Mouse (Mus musculus): ENCODE data around the gene Trak1. TPM values are rescaled to one million over a fixed set of nuclear protein-coding genes. Genes with fewer than 3 reads are reported as not detected.

The Trak1 gene
- polyA plus RNA-seq, 1 experiment from 2014 or later: 53.6 TPM

DNA sequence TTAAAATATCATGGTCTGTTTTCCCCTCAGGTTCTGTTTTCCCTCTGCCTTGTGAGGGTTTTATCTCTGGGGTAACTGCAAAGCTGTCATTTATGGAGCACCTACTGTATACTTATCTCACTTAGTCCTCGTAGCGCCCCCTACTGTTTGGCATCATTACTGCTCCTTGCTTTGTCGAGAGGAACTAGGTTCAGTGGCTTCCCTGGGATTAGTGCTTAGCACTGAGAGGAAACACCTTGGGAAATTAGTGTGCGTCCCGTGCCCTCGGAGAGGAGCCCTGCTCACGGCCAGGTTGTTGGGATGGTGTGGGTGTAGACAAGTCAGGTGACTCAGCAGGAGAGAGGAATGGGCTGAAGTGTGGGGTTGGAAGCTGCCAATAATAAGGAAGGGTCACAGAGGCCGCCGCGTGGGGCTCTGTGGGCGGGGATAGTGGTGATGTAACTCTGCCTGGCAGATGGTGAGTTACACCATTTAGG, 54.9 kb downstream of the Trak1 start:
- Histone ChIP-seq H3K9me3 (ENCODE audit: control insufficient read depth, low read length) (no peaks in the 10 kb centered on the region), H3K4me3 (replicated peaks; ENCODE audit: low read depth, low read length) (no peak overlapping the region), H3K27ac (replicated peaks; ENCODE audit: low read depth, low read length) (no peak overlapping the region; the same call in 1 of the 2 replicates), H3K36me3 (ENCODE audit: control insufficient read depth, insufficient read depth, low read length) (no peaks in the 10 kb centered on the region), H3K4me2 (ENCODE audit: low read length) (no peak overlapping the region), H3K9ac (replicated peaks; ENCODE audit: low read length) (no peak overlapping the region), H3K4me1 (ENCODE audit: control insufficient read depth, insufficient read depth, low read length) (peaks cover 33% of the 10 kb centered on the region), H3K27me3 (ENCODE audit: control insufficient read depth, insufficient read depth, low read length) (no peaks in the 10 kb centered on the region)
- peak; percentile 65 for DNase-seq
- WGBS: 28% methylated on average over 11 of the region's 11 CpGs
- ATAC-seq (ENCODE audit: low FRiP score, low TSS enrichment): no peak

DNA sequence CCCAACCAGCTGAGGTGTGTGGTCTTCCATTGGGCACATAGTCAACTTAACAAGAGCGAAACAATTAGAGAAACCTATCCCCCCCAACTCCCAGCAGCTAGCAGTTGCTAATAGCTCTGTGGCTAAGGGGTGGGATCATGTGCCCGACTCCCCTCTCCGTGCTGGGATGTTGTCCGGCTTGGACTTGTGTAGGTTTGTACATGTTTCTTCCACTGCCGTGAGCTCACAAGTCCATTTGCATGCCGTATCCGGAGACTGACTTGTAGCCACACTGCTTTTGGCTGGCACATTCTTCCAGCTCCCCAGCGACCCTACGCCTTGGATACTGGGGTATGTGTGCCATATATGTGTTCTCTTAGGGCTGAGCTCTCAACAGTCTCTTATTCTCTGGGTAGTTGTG, 55.4 kb downstream of the Trak1 start:
- ATAC-seq (ENCODE audit: low FRiP score, low TSS enrichment): no peak
- Histone ChIP-seq H3K9me3 (ENCODE audit: control insufficient read depth, low read length) (no peaks in the 10 kb centered on the region), H3K27me3 (ENCODE audit: control insufficient read depth, insufficient read depth, low read length) (no peaks in the 10 kb centered on the region), H3K9ac (replicated peaks; ENCODE audit: low read length) (no peak overlapping the region), H3K36me3 (ENCODE audit: control insufficient read depth, insufficient read depth, low read length) (no peaks in the 10 kb centered on the region), H3K4me1 (ENCODE audit: control insufficient read depth, insufficient read depth, low read length) (peaks cover 28% of the 10 kb centered on the region), H3K27ac (replicated peaks; ENCODE audit: low read depth, low read length) (no peak overlapping the region), H3K4me3 (replicated peaks; ENCODE audit: low read depth, low read length) (no peak overlapping the region), H3K4me2 (ENCODE audit: low read length) (no peak overlapping the region)
- DNase-seq: no peak
- 87% methylated on average over 9 of the region's 9 CpGs for WGBS

- Histone ChIP-seq H3K27me3 (ENCODE audit: control insufficient read depth, insufficient read depth, low read length) (no peaks in the 10 kb centered on the region), H3K9ac (replicated peaks; ENCODE audit: low read length) (0 out of 2 replicates have a peak overlapping the region, but pooled peaks have one; percentile 29), H3K27ac (replicated peaks; ENCODE audit: low read depth, low read length) (peak overlapping the region; percentile 52; the same call in 1 of the 2 replicates), H3K9me3 (ENCODE audit: control insufficient read depth, low read length) (no peaks in the 10 kb centered on the region), H3K36me3 (ENCODE audit: control insufficient read depth, insufficient read depth, low read length) (no peaks in the 10 kb centered on the region), H3K4me2 (ENCODE audit: low read length) (no peak overlapping the region), H3K4me1 (ENCODE audit: control insufficient read depth, insufficient read depth, low read length) (peaks cover 17% of the 10 kb centered on the region), H3K4me3 (replicated peaks; ENCODE audit: low read depth, low read length) (no peak overlapping the region)
- no peak for ATAC-seq (ENCODE audit: low FRiP score, low TSS enrichment)
- 74% methylated on average over 4 of the region's 4 CpGs for WGBS
- DNase-seq: no peak
Measured at GRCm38 (mm10) chr9:121354792-121355390, 57.6 kb downstream of the Trak1 start.

- Histone ChIP-seq H3K4me1 (ENCODE audit: control insufficient read depth, insufficient read depth, low read length) (peaks cover 23% of the 10 kb centered on the region), H3K9ac (replicated peaks; ENCODE audit: low read length) (peak overlapping the region; percentile 29; the same call in 1 of the 2 replicates), H3K27me3 (ENCODE audit: control insufficient read depth, insufficient read depth, low read length) (no peaks in the 10 kb centered on the region), H3K27ac (replicated peaks; ENCODE audit: low read depth, low read length) (peak overlapping the region; percentile 52), H3K9me3 (ENCODE audit: control insufficient read depth, low read length) (no peaks in the 10 kb centered on the region), H3K4me3 (replicated peaks; ENCODE audit: low read depth, low read length) (no peak overlapping the region), H3K4me2 (ENCODE audit: low read length) (no peak overlapping the region), H3K36me3 (ENCODE audit: control insufficient read depth, insufficient read depth, low read length) (no peaks in the 10 kb centered on the region)
- no peak for ATAC-seq (ENCODE audit: low FRiP score, low TSS enrichment)
- no peak for DNase-seq
- 69% methylated on average over 9 of the region's 9 CpGs for WGBS
Measured at GRCm38 (mm10) chr9:121355431-121356141, 58.3 kb downstream of the Trak1 start.

DNA sequence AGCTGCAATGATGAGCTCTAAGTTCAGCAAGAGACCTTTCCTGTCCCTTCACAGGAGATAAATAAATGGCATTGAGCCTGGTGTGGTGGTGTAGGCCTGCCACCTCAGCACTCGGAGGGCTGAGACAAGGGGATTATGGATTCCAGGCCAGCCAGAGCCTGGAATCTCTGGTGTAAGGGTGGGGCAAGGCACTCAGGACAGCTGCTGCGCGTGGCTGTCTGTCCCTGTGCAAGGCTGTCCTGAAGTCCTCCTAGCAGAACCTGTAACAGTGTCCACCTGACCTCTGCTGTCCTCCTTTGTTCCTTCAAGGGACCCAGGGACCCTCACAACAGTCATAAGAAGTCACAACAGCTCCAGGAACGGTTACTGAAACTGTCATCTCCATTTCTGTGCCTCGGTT, 59.8 kb downstream of the Trak1 start:
- Histone ChIP-seq H3K4me2 (ENCODE audit: low read length) (no peak overlapping the region), H3K9me3 (ENCODE audit: control insufficient read depth, low read length) (no peaks in the 10 kb centered on the region), H3K4me1 (ENCODE audit: control insufficient read depth, insufficient read depth, low read length) (peaks cover 20% of the 10 kb centered on the region), H3K36me3 (ENCODE audit: control insufficient read depth, insufficient read depth, low read length) (no peaks in the 10 kb centered on the region), H3K9ac (replicated peaks; ENCODE audit: low read length) (no peak overlapping the region), H3K27ac (replicated peaks; ENCODE audit: low read depth, low read length) (no peak overlapping the region), H3K4me3 (replicated peaks; ENCODE audit: low read depth, low read length) (no peak overlapping the region), H3K27me3 (ENCODE audit: control insufficient read depth, insufficient read depth, low read length) (no peaks in the 10 kb centered on the region)
- WGBS: 80% methylated on average over 5 of the region's 5 CpGs
- ATAC-seq (ENCODE audit: low FRiP score, low TSS enrichment): no peak
- DNase-seq: no peak

DNA sequence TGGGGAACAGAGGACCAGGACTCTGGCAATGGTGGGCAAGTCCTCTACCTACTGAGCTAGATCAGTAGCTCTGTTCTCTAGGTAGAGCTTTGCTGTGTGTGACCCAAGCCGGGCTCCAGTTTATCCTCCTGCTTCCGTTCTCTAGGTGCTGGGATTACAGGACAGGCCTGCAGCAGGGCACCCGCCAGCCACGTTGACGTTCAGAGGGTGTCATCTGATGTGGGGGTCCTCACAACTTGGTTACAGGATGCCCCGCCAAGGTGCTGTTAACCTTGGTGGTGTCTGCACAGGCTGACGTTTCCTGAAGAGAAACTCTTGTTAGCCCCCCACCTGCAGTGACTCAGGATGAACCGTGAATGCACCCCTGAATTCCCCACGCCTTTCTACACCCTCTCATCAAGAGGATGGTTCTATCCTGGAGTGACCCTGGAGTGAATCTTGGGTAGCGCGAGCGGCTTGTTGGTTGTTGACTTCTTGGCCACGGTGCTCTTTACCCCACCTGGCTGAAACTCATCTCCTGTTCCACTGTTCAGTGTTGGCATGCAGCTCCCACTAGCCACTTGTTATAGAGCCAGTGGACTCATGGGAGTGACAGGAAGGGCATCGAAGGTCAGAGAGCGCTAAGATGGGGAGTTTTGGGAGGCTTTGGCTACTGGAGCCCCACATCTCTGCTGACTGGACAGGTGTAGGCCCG, 60.4 kb downstream of the Trak1 start:
- no peaks in the 10 kb centered on the region for H3K36me3 ChIP-seq (ENCODE audit: control insufficient read depth, insufficient read depth, low read length)
- H3K9ac ChIP-seq (replicated peaks; ENCODE audit: low read length): no peak overlapping the region
- WGBS: 92% methylated on average over 16 of the region's 16 CpGs
- no peak overlapping the region for H3K4me3 ChIP-seq (replicated peaks; ENCODE audit: low read depth, low read length)
- H3K9me3 ChIP-seq (ENCODE audit: control insufficient read depth, low read length): no peaks in the 10 kb centered on the region
- H3K27ac ChIP-seq (replicated peaks; ENCODE audit: low read depth, low read length): no peak overlapping the region
- H3K4me1 ChIP-seq (ENCODE audit: control insufficient read depth, insufficient read depth, low read length): peaks cover 20% of the 10 kb centered on the region
- no peak for DNase-seq
- no peak for ATAC-seq (ENCODE audit: low FRiP score, low TSS enrichment)
- H3K27me3 ChIP-seq (ENCODE audit: control insufficient read depth, insufficient read depth, low read length): no peaks in the 10 kb centered on the region
- H3K4me2 ChIP-seq (ENCODE audit: low read length): no peak overlapping the region

DNA sequence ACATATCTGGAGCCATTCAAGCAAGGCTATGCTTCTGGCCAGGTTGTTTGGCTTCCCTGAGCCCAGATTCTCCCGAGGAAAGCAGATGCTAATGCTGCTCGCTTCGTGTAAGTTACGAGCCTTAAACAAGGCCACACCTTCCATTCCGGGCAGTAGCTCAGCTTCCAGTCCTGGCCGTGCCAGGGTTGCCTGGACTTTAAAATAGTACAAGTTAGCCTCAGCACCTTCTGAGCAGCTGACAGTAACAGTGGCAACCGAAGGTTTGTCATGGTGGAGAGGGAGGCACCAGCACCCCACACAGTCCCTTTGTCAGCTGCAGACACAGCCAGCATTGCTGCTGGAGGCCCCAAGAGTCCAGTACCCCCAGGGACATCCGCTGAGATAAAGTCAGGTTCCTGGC, 61.1 kb downstream of the Trak1 start:
- H3K27ac ChIP-seq (replicated peaks; ENCODE audit: low read depth, low read length): no peak overlapping the region

DNA sequence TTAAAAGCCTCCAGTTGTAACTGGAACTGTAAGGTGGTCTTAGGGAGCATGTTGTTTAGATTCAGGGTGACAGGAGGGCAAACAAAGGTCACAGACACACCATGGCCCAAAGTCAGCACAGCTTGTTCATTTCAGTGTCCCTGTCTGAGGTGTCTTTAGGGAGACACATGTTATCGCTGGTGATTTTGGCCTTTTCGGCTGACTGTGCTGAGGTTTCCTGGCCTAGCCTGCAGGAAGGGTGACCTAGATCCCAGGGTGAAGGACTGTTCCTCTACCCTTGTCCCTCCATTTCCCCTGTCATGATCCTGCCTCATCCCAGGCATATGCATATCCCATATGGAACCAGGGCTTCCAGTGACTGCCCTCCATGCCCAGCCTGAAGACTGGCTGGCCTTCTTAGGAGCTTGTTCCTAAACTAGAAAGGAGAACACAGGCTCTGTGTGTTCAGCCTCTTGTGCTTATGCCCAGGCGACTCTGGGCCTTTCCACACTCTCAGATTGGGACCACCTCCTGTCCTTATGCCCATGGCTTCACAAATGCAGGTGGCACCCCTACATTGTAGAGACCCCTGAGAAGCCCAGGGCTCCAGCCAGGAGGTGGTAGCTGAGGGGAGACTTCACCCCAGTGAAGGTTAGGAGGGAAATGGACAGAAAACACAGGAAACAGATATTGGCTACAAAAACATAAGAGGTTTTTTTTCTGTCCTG, 62.1 kb downstream of the Trak1 start:
- Histone ChIP-seq H3K4me2 (ENCODE audit: low read length) (no peak overlapping the region), H3K4me3 (replicated peaks; ENCODE audit: low read depth, low read length) (no peak overlapping the region), H3K27me3 (ENCODE audit: control insufficient read depth, insufficient read depth, low read length) (no peaks in the 10 kb centered on the region), H3K27ac (replicated peaks; ENCODE audit: low read depth, low read length) (peak overlapping the region; percentile 90; the same call in 1 of the 2 replicates), H3K9me3 (ENCODE audit: control insufficient read depth, low read length) (no peaks in the 10 kb centered on the region), H3K9ac (replicated peaks; ENCODE audit: low read length) (no peak overlapping the region), H3K36me3 (ENCODE audit: control insufficient read depth, insufficient read depth, low read length) (peaks cover 6% of the 10 kb centered on the region; the same call in 1 of the 2 replicates), H3K4me1 (ENCODE audit: control insufficient read depth, insufficient read depth, low read length) (peaks cover 20% of the 10 kb centered on the region)
- no peak for DNase-seq
- WGBS: 79% methylated on average over 3 of the region's 3 CpGs
- ATAC-seq (ENCODE audit: low FRiP score, low TSS enrichment): no peak

More for the DNA sequence above, 61.1 kb downstream of the Trak1 start:
- Histone ChIP-seq H3K9ac (replicated peaks; ENCODE audit: low read length) (no peak overlapping the region), H3K4me2 (ENCODE audit: low read length) (no peak overlapping the region), H3K27me3 (ENCODE audit: control insufficient read depth, insufficient read depth, low read length) (no peaks in the 10 kb centered on the region), H3K36me3 (ENCODE audit: control insufficient read depth, insufficient read depth, low read length) (no peaks in the 10 kb centered on the region), H3K4me3 (replicated peaks; ENCODE audit: low read depth, low read length) (no peak overlapping the region), H3K4me1 (ENCODE audit: control insufficient read depth, insufficient read depth, low read length) (peaks cover 20% of the 10 kb centered on the region), H3K9me3 (ENCODE audit: control insufficient read depth, low read length) (no peaks in the 10 kb centered on the region)
- 59% methylated on average over 8 of the region's 8 CpGs for WGBS
- ATAC-seq (ENCODE audit: low FRiP score, low TSS enrichment) (no peak), DNase-seq (no peak)
